Mouse (Mus musculus) bone marrow, adult 2 months (tissue): ENCODE measurements around the gene Kansl2.

Experiments
- CTCF ChIP-seq: fragments of 200-500 bp; IDR thresholded peaks from 2 replicates; pipeline ENCODE4 v1.5.1; 2011; ENCODE audit warnings: low read length, control low read depth; ENCODE audit not compliant: control insufficient read depth, insufficient read depth
- POLR2A ChIP-seq: fragments of 200-500 bp; IDR thresholded peaks from 2 replicates; pipeline ENCODE4 v1.6.1; 2011; ENCODE audit warnings: low read depth, mild to moderate bottlenecking, control low read depth, low read length, borderline replicate concordance; ENCODE audit not compliant: control insufficient read depth

- no peak for TF ChIP-seq CTCF
- no peak for TF ChIP-seq POLR2A
Observed at GRCm38 (mm10) chr15:98528066-98528563, 5.9 kb downstream of the Kansl2 start.
